Mouse (Mus musculus) left cerebral cortex, postnatal 10 days (tissue): Measurements from ENCODE around the gene Kcnip1. TPM values are rescaled to one million over a fixed set of nuclear protein-coding genes. Genes with fewer than 3 reads are reported as not detected.

Experiments used
- DNase-seq, 2 experiments: peaks; one replicate each; pipeline ENCODE4 v3.0.0; 2021 to 2022; ENCODE audit warnings: low spot score in 2 of 2, mixed read lengths in 1 of 2; ENCODE audit errors: extremely low spot score in 1 of 2
- intact Hi-C: fragments of 180-260 bp; cut with DNase I; formaldehyde crosslinking; loops from one replicate; pipeline ENCODE4 v1.15.1; 2025
- total RNA-seq, 2 experiments: library from RNA; stranded (reverse); gene quantifications; 2 replicates each; pipeline ENCODE4 v1.2.3; 2021

The Kcnip1 gene
- total RNA-seq, 2 experiments from 2014 or later = 43.7 to 45.5 TPM

GRCm38 (mm10) chr11:33818861-33819503 lies 174.0 kb downstream of the Kcnip1 start:
- intact Hi-C loops = no loop called here

GRCm38 (mm10) chr11:33816020-33816419 lies 176.9 kb downstream of the Kcnip1 start:
- intact Hi-C loops = no loop called here

More at GRCm38 (mm10) chr11:33818861-33819503, 174.0 kb downstream of the Kcnip1 start:
- DNase-seq = no peak

GRCm38 (mm10) chr11:33810105-33810504 lies 182.8 kb downstream of the Kcnip1 start:
- intact Hi-C loops = no loop called here

More at GRCm38 (mm10) chr11:33816020-33816419, 176.9 kb downstream of the Kcnip1 start:
- DNase-seq = no peak

GRCm38 (mm10) chr11:33803093-33803492 lies 189.9 kb downstream of the Kcnip1 start:
- intact Hi-C loops = no loop called here
- DNase-seq = no peak

More at GRCm38 (mm10) chr11:33810105-33810504, 182.8 kb downstream of the Kcnip1 start:
- DNase-seq = no peak

- intact Hi-C loops = no loop called here
- no peak for DNase-seq
Observed at GRCm38 (mm10) chr11:33800436-33801088, 192.4 kb downstream of the Kcnip1 start.

- intact Hi-C loops = no loop called here
- DNase-seq = peak in 1 of 2 experiments; percentile 34
Observed at GRCm38 (mm10) chr11:33799933-33800332, 193.0 kb downstream of the Kcnip1 start.

GRCm38 (mm10) chr11:33798094-33798648 lies 194.8 kb downstream of the Kcnip1 start:
- intact Hi-C loops = no loop called here

GRCm38 (mm10) chr11:33787362-33787761 lies 205.6 kb downstream of the Kcnip1 start:
- intact Hi-C loops = no loop called here
- DNase-seq = no peak

More at GRCm38 (mm10) chr11:33798094-33798648, 194.8 kb downstream of the Kcnip1 start:
- DNase-seq = no peak

- no peak for DNase-seq
- intact Hi-C loops = no loop called here
Observed at GRCm38 (mm10) chr11:33786572-33786971, 206.4 kb downstream of the Kcnip1 start.

- DNase-seq = no peak
- intact Hi-C loops = no loop called here
Observed at GRCm38 (mm10) chr11:33781561-33781971, 211.4 kb downstream of the Kcnip1 start.

- intact Hi-C loops = no loop called here
- DNase-seq = no peak
Observed at GRCm38 (mm10) chr11:33780263-33780662, 212.7 kb downstream of the Kcnip1 start.

- intact Hi-C loops = no loop called here
- DNase-seq = no peak
Observed at GRCm38 (mm10) chr11:33772615-33773141, 220.3 kb downstream of the Kcnip1 start.

- DNase-seq = no peak
- intact Hi-C loops = no loop called here
Observed at GRCm38 (mm10) chr11:33772043-33772442, 220.9 kb downstream of the Kcnip1 start.

GRCm38 (mm10) chr11:33766976-33767938 lies 225.7 kb downstream of the Kcnip1 start:
- intact Hi-C loops = no loop called here
- DNase-seq = no peak

GRCm38 (mm10) chr11:33761201-33761755 lies 231.7 kb downstream of the Kcnip1 start:
- no peak for DNase-seq
- intact Hi-C loops = no loop called here

GRCm38 (mm10) chr11:33756624-33757023 lies 236.3 kb downstream of the Kcnip1 start:
- no peak for DNase-seq
- intact Hi-C loops = no loop called here

GRCm38 (mm10) chr11:33752431-33752873 lies 240.5 kb downstream of the Kcnip1 start:
- intact Hi-C loops = no loop called here
- DNase-seq = no peak

GRCm38 (mm10) chr11:33751503-33751902 lies 241.4 kb downstream of the Kcnip1 start:
- intact Hi-C loops = no loop called here
- DNase-seq = no peak
